Mouse (Mus musculus): ENCODE data around the gene Lima1.

- TF ChIP-seq CTCF (IDR thresholded peaks at IDR 0.05; ENCODE audit: low read depth, low read length): no peak
- TF ChIP-seq POLR2A (IDR thresholded peaks at IDR 0.05; ENCODE audit: insufficient read depth, low read length): no peak
Observed at GRCm38 (mm10) chr15:99791003-99791402, 84.3 kb downstream of the Lima1 start.
